In the genomic region with DNA sequence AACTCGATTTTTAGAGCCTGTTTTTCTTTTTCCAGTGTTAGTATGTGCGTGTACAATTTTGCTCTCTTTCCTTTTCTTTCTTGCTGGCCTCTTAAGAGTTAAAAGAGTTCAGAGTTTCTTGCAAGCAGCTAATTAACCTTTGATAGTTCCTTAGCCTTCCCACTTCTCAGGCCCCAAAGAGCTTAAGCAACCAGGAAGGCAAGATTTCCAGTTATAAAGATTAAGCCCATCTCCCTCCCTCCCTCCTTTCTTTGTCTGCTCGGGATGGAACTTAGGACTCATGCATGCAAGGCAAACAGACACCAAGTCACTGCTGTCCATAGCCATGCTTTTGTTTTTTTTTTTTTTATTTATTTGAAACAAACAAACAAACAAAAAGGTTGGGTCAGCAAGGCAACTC, we compare ENCODE assay signal across 28 mouse cellular contexts. TPM values are rescaled to one million over a fixed set of nuclear protein-coding genes. Genes with fewer than 3 reads are reported as not detected.
DNase-seq lines count a peak whose midpoint lies in the region; ATAC-seq and TF ChIP-seq lines count a peak whose summit lies in the region.
"Had no signal": no experiment of that assay in that cellular context is flagged by ENCODE, and none has a peak within 500 bp of the region (broad histone marks: within the 10 kb centered on the region; RNA-seq: fewer than 3 reads in every experiment).

No protein-coding gene starts in this region.

- WGBS in intestine, postnatal 0 days = 54% methylated on average over 3 of the region's 3 CpGs

- no peaks in the 10 kb centered on the region for H3K27me3 ChIP-seq in intestine, postnatal 0 days (replicated peaks; ENCODE audit: control insufficient read depth, insufficient read depth, low read length)
- H3K27me3 ChIP-seq: CH12.LX; embryonic facial prominence, embryonic 13.5 days; embryonic facial prominence, embryonic 15.5 days; forebrain, embryonic 12.5 days; Patski had no signal

- TF ChIP-seq CTCF in intestine, postnatal 0 days (IDR thresholded peaks at IDR 0.05; ENCODE audit: low read depth) = no peak

- intact Hi-C loops in gastrocnemius, postnatal 14 days (cut with DNase I; ENCODE audit: low total_unique reads) = no loop called here

- no peak overlapping the region for H3K9ac ChIP-seq in intestine, postnatal 0 days (ENCODE audit: low read depth, low read length)
- H3K9ac ChIP-seq: embryonic facial prominence, embryonic 13.5 days; embryonic facial prominence, embryonic 15.5 days; forebrain, embryonic 12.5 days had no signal

- no peaks in the 10 kb centered on the region for H3K9me3 ChIP-seq in intestine, postnatal 0 days (ENCODE audit: control insufficient read depth)
- H3K9me3 ChIP-seq: embryonic facial prominence, embryonic 13.5 days; embryonic facial prominence, embryonic 15.5 days; forebrain, embryonic 10.5 days; forebrain, embryonic 12.5 days had no signal

- peak; percentile 5 for DNase-seq in heart, adult 11 months
- no peak for DNase-seq in heart, adult 18-20 months
- DNase-seq in gastrocnemius, postnatal 14 days = no peak
- DNase-seq in kidney, postnatal 4 days = no peak
- DNase-seq: adrenal gland, adult 8-10 months; adrenal gland, postnatal 14 days; adrenal gland, postnatal 36 days; B cell, adult 2 months; cerebellum, adult 11 months; cerebellum, adult 18-20 months; cerebellum, adult 8-10 months; cerebellum, adult 9-11 months; cerebellum, postnatal 14 days; cerebellum, postnatal 36 days; embryo, embryonic 11 days had no signal

- no peak overlapping the region for H3K4me2 ChIP-seq in intestine, postnatal 0 days (replicated peaks; ENCODE audit: low read depth)
- H3K4me2 ChIP-seq: embryonic facial prominence, embryonic 13.5 days; embryonic facial prominence, embryonic 15.5 days; forebrain, embryonic 12.5 days had no signal

- no peak overlapping the region for H3K4me3 ChIP-seq in intestine, postnatal 0 days (ENCODE audit: low read depth, low read length)
- H3K4me3 ChIP-seq: embryonic facial prominence, embryonic 13.5 days; embryonic facial prominence, embryonic 15.5 days; erythroblast, embryonic 14.5 days; forebrain, embryonic 10.5 days; forebrain, embryonic 12.5 days had no signal

- peaks cover 14% of the 10 kb centered on the region for H3K36me3 ChIP-seq in intestine, postnatal 0 days (ENCODE audit: control insufficient read depth, insufficient read depth)
- H3K36me3 ChIP-seq: embryonic facial prominence, embryonic 13.5 days; embryonic facial prominence, embryonic 15.5 days; forebrain, embryonic 10.5 days; forebrain, embryonic 12.5 days; G1E had no signal

- peaks cover 11% of the 10 kb centered on the region; the same call in 1 of the 2 replicates for H3K4me1 ChIP-seq in intestine, postnatal 0 days (replicated peaks; ENCODE audit: control insufficient read depth, insufficient read depth, low read length)
- H3K4me1 ChIP-seq: forebrain, embryonic 12.5 days had no signal

- H3K27ac ChIP-seq in intestine, postnatal 0 days (ENCODE audit: low read depth, low read length) = peak overlapping the region; percentile 11; the same call in 1 of the 2 replicates
- H3K27ac ChIP-seq: embryonic facial prominence, embryonic 13.5 days; embryonic facial prominence, embryonic 15.5 days; forebrain, embryonic 10.5 days; forebrain, embryonic 12.5 days had no signal

- ATAC-seq in intestine, postnatal 0 days = peak; percentile 62
- ATAC-seq: activated CD4-positive, CD25-positive, alpha-beta regulatory T cell, adult 4 months; CD4-positive, CD25-positive, alpha-beta regulatory T cell, adult 4 months; forebrain, embryonic 14.5 days; forebrain, embryonic 16.5 days; Patski had no signal

RNA-seq across cellular contexts. Expression of gene Cyp2u1, which starts 10.1 kb away (rescaled TPM):
- 10 to 100 TPM; 31.5 to 32.9 TPM for total RNA-seq in heart, adult 18-20 months (2021)
- 17.1 and 24.2 TPM in 2 replicates for polyA plus RNA-seq in intestine, postnatal 0 days (2015; fragmentation: Nextera tagmentation; extraction: Ambion mirVana)
- 1 to 10 TPM; 5.6 to 6.3 TPM for total RNA-seq in gastrocnemius, postnatal 14 days (2021)
- polyA plus RNA-seq: erythroblast, embryonic 14.5 days; G1E had no signal

RNA-seq across cellular contexts. Expression of gene Hadh, which starts 21.1 kb away (rescaled TPM):
- 100 to 1,000 TPM; 762 to 848 TPM for total RNA-seq in heart, adult 18-20 months (2021)
- polyA plus RNA-seq in intestine, postnatal 0 days (2015; fragmentation: Nextera tagmentation; extraction: Ambion mirVana) = 581 and 642 TPM in 2 replicates
- 100 to 1,000 TPM; 182 to 238 TPM for total RNA-seq in gastrocnemius, postnatal 14 days (2021)

Comparison
In these comparisons a context has a peak if more than half of its experiments do, and no peak if none do; other contexts are left out.
1. RNA of gene Cyp2u1, which starts 10.1 kb away (total RNA-seq): 31.5 to 32.9 TPM in heart, adult 18-20 months; 5.6 to 6.3 TPM in gastrocnemius, postnatal 14 days; every median in the first group is over 4 times any median in the second.